Mouse (Mus musculus): Measurements from ENCODE around the gene Dock8. TPM values are rescaled to one million over a fixed set of nuclear protein-coding genes. Genes with fewer than 3 reads are reported as not detected.

Dock8 gene
- polyA plus RNA-seq, 1 experiment: 0.57 TPM

- H3K36me3 ChIP-seq (ENCODE audit: control insufficient read depth, insufficient read depth, low read length, poor library complexity, severe bottlenecking): no peaks in the 10 kb centered on the region
- H3K9ac ChIP-seq (ENCODE audit: low read depth, poor library complexity, severe bottlenecking): no peak overlapping the region
- H3K4me3 ChIP-seq (ENCODE audit: low read depth, low read length): no peak overlapping the region
- no peaks in the 10 kb centered on the region for H3K27me3 ChIP-seq (ENCODE audit: control insufficient read depth, insufficient read depth, low read length, poor library complexity, severe bottlenecking)
- H3K4me1 ChIP-seq (ENCODE audit: control insufficient read depth, insufficient read depth, low read length): no peaks in the 10 kb centered on the region
- H3K27ac ChIP-seq (ENCODE audit: insufficient read depth, low read length): no peak overlapping the region
- no peak for TF ChIP-seq EP300 (IDR thresholded peaks at IDR 0.05; ENCODE audit: insufficient read depth, low read depth, low read length)
- no peak for TF ChIP-seq CTCF (IDR thresholded peaks at IDR 0.05; ENCODE audit: low read depth, low read length)
- no peak for TF ChIP-seq POLR2A (IDR thresholded peaks at IDR 0.05; ENCODE audit: insufficient read depth, low read length)
- H3K9me3 ChIP-seq (replicated peaks; ENCODE audit: control insufficient read depth, insufficient read depth, low read length, poor library complexity, severe bottlenecking): no peaks in the 10 kb centered on the region
Observed at GRCm38 (mm10) chr19:25097506-25097905, 98.2 kb downstream of the Dock8 start.

GRCm38 (mm10) chr19:25097951-25098350 is 98.6 kb downstream of the Dock8 start:
- Histone ChIP-seq H3K9ac (ENCODE audit: low read depth, poor library complexity, severe bottlenecking) (no peak overlapping the region), H3K36me3 (ENCODE audit: control insufficient read depth, insufficient read depth, low read length, poor library complexity, severe bottlenecking) (no peaks in the 10 kb centered on the region), H3K4me3 (ENCODE audit: low read depth, low read length) (no peak overlapping the region), H3K27me3 (ENCODE audit: control insufficient read depth, insufficient read depth, low read length, poor library complexity, severe bottlenecking) (no peaks in the 10 kb centered on the region), H3K4me1 (ENCODE audit: control insufficient read depth, insufficient read depth, low read length) (no peaks in the 10 kb centered on the region), H3K27ac (ENCODE audit: insufficient read depth, low read length) (no peak overlapping the region), H3K9me3 (replicated peaks; ENCODE audit: control insufficient read depth, insufficient read depth, low read length, poor library complexity, severe bottlenecking) (no peaks in the 10 kb centered on the region)
- TF ChIP-seq EP300 (IDR thresholded peaks at IDR 0.05; ENCODE audit: insufficient read depth, low read depth, low read length) (no peak), CTCF (IDR thresholded peaks at IDR 0.05; ENCODE audit: low read depth, low read length) (no peak), POLR2A (IDR thresholded peaks at IDR 0.05; ENCODE audit: insufficient read depth, low read length) (no peak)

- H3K9me3 ChIP-seq (replicated peaks; ENCODE audit: control insufficient read depth, insufficient read depth, low read length, poor library complexity, severe bottlenecking): no peaks in the 10 kb centered on the region
- no peaks in the 10 kb centered on the region for H3K4me1 ChIP-seq (ENCODE audit: control insufficient read depth, insufficient read depth, low read length)
- TF ChIP-seq EP300 (IDR thresholded peaks at IDR 0.05; ENCODE audit: insufficient read depth, low read depth, low read length): no peak
- TF ChIP-seq POLR2A (IDR thresholded peaks at IDR 0.05; ENCODE audit: insufficient read depth, low read length): no peak
- no peak for TF ChIP-seq CTCF (IDR thresholded peaks at IDR 0.05; ENCODE audit: low read depth, low read length)
- H3K4me3 ChIP-seq (ENCODE audit: low read depth, low read length): no peak overlapping the region
- H3K27me3 ChIP-seq (ENCODE audit: control insufficient read depth, insufficient read depth, low read length, poor library complexity, severe bottlenecking): no peaks in the 10 kb centered on the region
- H3K27ac ChIP-seq (ENCODE audit: insufficient read depth, low read length): no peak overlapping the region
- H3K9ac ChIP-seq (ENCODE audit: low read depth, poor library complexity, severe bottlenecking): no peak overlapping the region
- H3K36me3 ChIP-seq (ENCODE audit: control insufficient read depth, insufficient read depth, low read length, poor library complexity, severe bottlenecking): no peaks in the 10 kb centered on the region
Observed at GRCm38 (mm10) chr19:25098941-25099340, 99.6 kb downstream of the Dock8 start.

GRCm38 (mm10) chr19:25105682-25106081 is 106.3 kb downstream of the Dock8 start:
- H3K4me1 ChIP-seq (ENCODE audit: control insufficient read depth, insufficient read depth, low read length): no peaks in the 10 kb centered on the region
- H3K27ac ChIP-seq (ENCODE audit: insufficient read depth, low read length): no peak overlapping the region
- H3K36me3 ChIP-seq (ENCODE audit: control insufficient read depth, insufficient read depth, low read length, poor library complexity, severe bottlenecking): no peaks in the 10 kb centered on the region
- no peak overlapping the region for H3K9ac ChIP-seq (ENCODE audit: low read depth, poor library complexity, severe bottlenecking)
- no peaks in the 10 kb centered on the region; the same call in 1 of the 2 replicates for H3K9me3 ChIP-seq (replicated peaks; ENCODE audit: control insufficient read depth, insufficient read depth, low read length, poor library complexity, severe bottlenecking)
- TF ChIP-seq POLR2A (IDR thresholded peaks at IDR 0.05; ENCODE audit: insufficient read depth, low read length): no peak
- H3K27me3 ChIP-seq (ENCODE audit: control insufficient read depth, insufficient read depth, low read length, poor library complexity, severe bottlenecking): no peaks in the 10 kb centered on the region
- no peak overlapping the region for H3K4me3 ChIP-seq (ENCODE audit: low read depth, low read length)

GRCm38 (mm10) chr19:25106315-25106714 is 107.0 kb downstream of the Dock8 start:
- H3K27me3 ChIP-seq (ENCODE audit: control insufficient read depth, insufficient read depth, low read length, poor library complexity, severe bottlenecking): no peaks in the 10 kb centered on the region
- no peak for TF ChIP-seq CTCF (IDR thresholded peaks at IDR 0.05; ENCODE audit: low read depth, low read length)
- TF ChIP-seq EP300 (IDR thresholded peaks at IDR 0.05; ENCODE audit: insufficient read depth, low read depth, low read length): no peak
- TF ChIP-seq POLR2A (IDR thresholded peaks at IDR 0.05; ENCODE audit: insufficient read depth, low read length): no peak
- H3K4me1 ChIP-seq (ENCODE audit: control insufficient read depth, insufficient read depth, low read length): no peaks in the 10 kb centered on the region

GRCm38 (mm10) chr19:25107417-25107816 is 108.1 kb downstream of the Dock8 start:
- H3K9ac ChIP-seq (ENCODE audit: low read depth, poor library complexity, severe bottlenecking): no peak overlapping the region
- H3K4me1 ChIP-seq (ENCODE audit: control insufficient read depth, insufficient read depth, low read length): no peaks in the 10 kb centered on the region
- TF ChIP-seq EP300 (IDR thresholded peaks at IDR 0.05; ENCODE audit: insufficient read depth, low read depth, low read length): no peak
- no peak for TF ChIP-seq POLR2A (IDR thresholded peaks at IDR 0.05; ENCODE audit: insufficient read depth, low read length)
- TF ChIP-seq CTCF (IDR thresholded peaks at IDR 0.05; ENCODE audit: low read depth, low read length): no peak
- H3K9me3 ChIP-seq (replicated peaks; ENCODE audit: control insufficient read depth, insufficient read depth, low read length, poor library complexity, severe bottlenecking): no peaks in the 10 kb centered on the region; the same call in 1 of the 2 replicates
- no peaks in the 10 kb centered on the region for H3K27me3 ChIP-seq (ENCODE audit: control insufficient read depth, insufficient read depth, low read length, poor library complexity, severe bottlenecking)
- no peaks in the 10 kb centered on the region for H3K36me3 ChIP-seq (ENCODE audit: control insufficient read depth, insufficient read depth, low read length, poor library complexity, severe bottlenecking)
- H3K4me3 ChIP-seq (ENCODE audit: low read depth, low read length): no peak overlapping the region
- no peak overlapping the region for H3K27ac ChIP-seq (ENCODE audit: insufficient read depth, low read length)

More at GRCm38 (mm10) chr19:25106315-25106714, 107.0 kb downstream of the Dock8 start:
- Histone ChIP-seq H3K36me3 (ENCODE audit: control insufficient read depth, insufficient read depth, low read length, poor library complexity, severe bottlenecking) (no peaks in the 10 kb centered on the region), H3K9me3 (replicated peaks; ENCODE audit: control insufficient read depth, insufficient read depth, low read length, poor library complexity, severe bottlenecking) (no peaks in the 10 kb centered on the region; the same call in 1 of the 2 replicates), H3K9ac (ENCODE audit: low read depth, poor library complexity, severe bottlenecking) (no peak overlapping the region), H3K4me3 (ENCODE audit: low read depth, low read length) (no peak overlapping the region), H3K27ac (ENCODE audit: insufficient read depth, low read length) (no peak overlapping the region)
